Mouse (Mus musculus) layer of hippocampus, adult 2 months (tissue): ENCODE measurements around the gene Plpp7. TPM values are rescaled to one million over a fixed set of nuclear protein-coding genes. Genes with fewer than 3 reads are reported as not detected.

Experiments
- DNase-seq, 2 experiments: peaks; one replicate each; pipeline ENCODE4 v3.0.0; 2022; ENCODE audit warnings: low spot score in 2 of 2
- H3K27ac ChIP-seq: fragments of 200-600 bp; 2 replicates; pipeline ENCODE4 v1.8.1; 2022
- H3K4me3 ChIP-seq: fragments of 200-600 bp; 2 replicates; pipeline ENCODE4 v1.8.1; 2022; ENCODE audit warnings: mild to moderate bottlenecking
- CTCF ChIP-seq: fragments of 200-600 bp; conservative IDR thresholded peaks from 2 replicates; pipeline ENCODE4 v1.8.1; 2022; ENCODE audit warnings: antibody characterized with exemption, mild to moderate bottlenecking, moderate library complexity
- long read RNA-seq, 2 experiments: library from polyadenylated mRNA; stranded (forward); transcript quantifications; one replicate each; pipeline ENCODE4 v2.0.0; 2021; ENCODE audit warnings: borderline mapping rate in 2 of 2
- total RNA-seq, 2 experiments: library from RNA; stranded (reverse); gene quantifications; 2 replicates each; pipeline ENCODE4 v1.2.3; 2021

Plpp7 gene
- total RNA-seq: 10 to 100 TPM; 20.2 to 21.8 TPM
- long read RNA-seq, experiment 1, transcript Plpp7-201 (2 exons, 1,947 nt): major isoform, 32 of 35 reads
- long read RNA-seq, experiment 1, partial matches to known transcripts: 0 of 35 reads
- long read RNA-seq, experiment 1, other reads (novel, unspliced or antisense): 3 of 35 reads
- long read RNA-seq, experiment 2, transcript Plpp7-201 (2 exons, 1,947 nt): major isoform, 51 of 60 reads
- long read RNA-seq, experiment 2, partial matches to known transcripts: 2 of 60 reads
- long read RNA-seq, experiment 2, other reads (novel, unspliced or antisense): 6 of 60 reads

DNA sequence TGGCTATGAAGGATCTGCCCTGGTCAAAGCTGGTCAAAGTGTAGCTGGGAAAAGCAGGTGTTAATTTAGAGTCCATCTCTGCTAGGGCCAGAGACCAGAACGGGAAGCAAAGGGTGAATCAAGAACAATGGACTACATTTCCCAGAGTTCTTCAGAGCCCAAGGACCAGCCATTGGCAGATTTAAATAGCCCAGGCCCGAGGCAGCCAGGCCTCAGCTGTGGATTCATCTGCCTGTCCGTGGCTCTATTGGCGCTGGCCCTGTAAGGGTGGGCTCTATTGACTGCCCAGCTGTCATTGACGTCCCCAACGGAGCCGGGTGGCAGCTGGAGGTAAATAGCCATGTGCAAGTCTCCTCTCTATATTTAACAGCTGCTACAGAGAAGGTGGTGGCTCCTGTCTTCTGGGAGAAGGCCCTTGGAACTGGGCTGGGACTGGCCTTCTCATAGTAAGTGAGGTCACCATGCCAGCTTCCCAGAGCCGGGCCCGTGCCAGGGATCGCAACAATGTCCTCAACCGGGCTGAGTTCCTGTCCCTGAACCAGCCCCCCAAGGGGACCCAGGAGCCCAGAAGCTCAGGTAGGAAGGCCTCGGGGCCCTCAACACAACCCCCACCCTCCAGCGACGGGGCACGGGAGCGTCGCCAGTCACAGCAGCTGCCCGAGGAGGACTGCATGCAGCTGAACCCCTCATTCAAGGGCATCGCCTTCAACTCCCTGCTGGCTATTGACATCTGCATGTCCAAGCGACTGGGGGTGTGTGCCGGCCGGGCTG, at the start of gene Plpp7:
Gene Plpp7, plus strand, starts transcription at position 178 of the 771 bp plus-strand sequence.
- peak within 1 kb of the TSS; percentile 94 for H3K27ac ChIP-seq
- DNase-seq: peak; percentile 80 to 84
- TF ChIP-seq CTCF: no peak
- H3K4me3 ChIP-seq: peak within 1 kb of the TSS; percentile 69

DNA sequence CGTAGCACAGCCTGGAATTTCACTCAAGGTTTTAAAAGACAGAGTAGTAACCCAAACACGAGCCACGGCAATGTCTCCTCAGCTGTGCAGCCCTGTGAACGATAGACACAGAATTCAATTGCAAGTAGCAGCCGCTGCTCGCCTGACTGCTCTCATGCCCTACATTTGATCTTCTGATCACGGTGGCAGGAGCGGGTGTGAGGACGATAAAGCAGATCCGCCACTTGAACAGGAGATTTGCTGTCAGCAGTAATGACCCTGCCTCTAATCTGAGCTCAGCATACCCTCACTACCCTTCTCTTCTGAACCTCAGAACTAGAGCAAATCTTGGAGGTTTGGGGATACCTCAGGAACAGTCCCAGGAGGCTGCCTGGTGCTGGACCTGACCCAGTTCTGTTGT, 49.3 kb upstream of the Plpp7 start:
- no peak for DNase-seq
- no peak overlapping the region for H3K4me3 ChIP-seq
- no peak overlapping the region for H3K27ac ChIP-seq
- TF ChIP-seq CTCF: no peak

DNA sequence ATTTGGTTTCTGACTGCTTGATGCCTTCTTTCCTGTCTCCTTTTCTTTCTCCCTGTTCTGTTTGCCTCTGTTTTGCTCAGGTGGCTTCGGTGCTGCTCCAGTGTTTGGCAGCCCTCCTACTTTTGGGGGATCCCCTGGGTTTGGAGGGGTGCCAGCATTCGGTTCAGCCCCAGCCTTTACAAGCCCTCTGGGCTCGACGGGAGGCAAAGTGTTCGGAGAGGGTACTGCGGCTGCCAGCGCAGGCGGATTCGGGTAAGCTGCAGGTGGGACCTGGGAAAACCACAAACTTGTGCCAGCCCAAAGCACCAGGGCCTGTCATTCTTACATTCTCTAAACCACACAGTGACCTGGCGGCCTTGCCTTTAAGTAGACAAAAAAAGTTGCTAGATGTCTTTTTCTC, 48.0 kb upstream of the Plpp7 start:
- no peak overlapping the region for H3K4me3 ChIP-seq
- TF ChIP-seq CTCF: no peak
- H3K27ac ChIP-seq: no peak overlapping the region
- DNase-seq: no peak

DNA sequence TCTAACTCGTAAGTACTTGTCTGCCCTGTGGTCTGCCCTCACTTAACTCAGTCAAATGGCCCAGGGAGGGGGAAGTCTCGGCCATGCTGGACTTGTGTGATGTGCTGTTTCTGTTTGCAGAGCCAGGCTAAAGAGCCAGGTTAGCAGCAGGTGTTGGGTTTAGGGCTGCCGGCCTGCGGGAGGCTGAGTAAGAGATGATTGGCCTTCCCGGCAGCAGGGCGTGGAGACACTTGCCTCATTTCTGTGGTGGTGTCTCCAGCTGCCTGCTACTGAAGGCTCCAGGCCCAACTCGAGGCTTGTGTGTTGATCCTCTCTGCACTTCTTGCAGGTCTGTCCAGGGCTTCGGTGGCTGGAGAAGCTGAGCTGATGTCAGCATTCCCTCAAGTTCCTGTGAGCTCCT, 43.5 kb upstream of the Plpp7 start:
- no peak for DNase-seq
- Histone ChIP-seq H3K4me3 (no peak overlapping the region), H3K27ac (no peak overlapping the region)
- no peak for TF ChIP-seq CTCF

DNA sequence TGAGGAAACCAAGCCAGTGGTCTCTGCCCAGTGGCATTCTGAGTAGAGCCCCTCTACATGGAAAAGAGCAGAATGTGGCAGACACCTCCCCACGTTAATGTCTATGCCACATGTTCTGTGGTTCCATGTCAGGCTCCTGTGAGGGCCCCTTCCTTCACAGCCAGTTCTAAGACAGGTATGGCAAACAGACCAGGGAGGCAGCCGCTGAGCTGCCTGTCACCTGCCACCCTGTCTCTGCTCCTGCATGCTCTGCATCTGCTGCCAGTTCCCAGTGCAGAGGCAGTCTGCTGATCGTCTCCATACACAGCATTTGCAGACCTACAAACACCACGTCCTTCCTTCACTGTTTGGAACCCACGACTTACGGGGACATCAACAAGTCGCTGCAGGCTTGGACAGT, 42.9 kb upstream of the Plpp7 start:
- no peak for TF ChIP-seq CTCF
- Histone ChIP-seq H3K27ac (no peak overlapping the region), H3K4me3 (no peak overlapping the region)
- no peak for DNase-seq

DNA sequence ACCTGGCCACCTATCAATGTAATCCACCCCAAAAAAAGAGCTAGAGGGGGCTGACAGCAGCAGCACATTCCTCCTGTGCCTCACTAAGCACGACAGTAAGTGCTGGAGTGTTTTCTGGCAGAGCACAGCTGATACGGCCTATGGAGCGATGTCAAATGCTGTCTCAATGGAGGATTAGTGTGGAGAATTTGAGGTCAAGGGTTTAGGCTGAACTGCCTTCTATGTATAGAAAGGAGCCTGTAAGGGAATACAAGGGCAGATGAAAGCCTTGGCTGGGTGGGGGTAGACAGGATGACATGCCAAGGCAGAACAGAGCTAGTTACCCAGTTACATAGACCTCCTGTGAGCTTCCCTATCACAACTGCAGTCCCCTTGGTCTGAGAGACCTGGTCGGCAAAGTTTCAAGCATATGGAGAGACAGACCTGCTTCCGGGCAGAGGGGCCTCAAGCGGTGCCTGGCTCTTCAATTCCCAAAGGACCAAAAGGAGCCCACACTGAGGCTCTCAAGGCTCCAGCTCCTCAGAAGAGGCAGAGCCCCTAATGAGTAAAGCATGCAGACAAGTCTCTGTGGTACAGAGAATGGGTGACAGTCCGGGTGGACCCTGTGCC, 39.9 kb upstream of the Plpp7 start:
- DNase-seq: no peak
- TF ChIP-seq CTCF: no peak
- H3K27ac ChIP-seq: no peak overlapping the region
- H3K4me3 ChIP-seq: no peak overlapping the region

DNA sequence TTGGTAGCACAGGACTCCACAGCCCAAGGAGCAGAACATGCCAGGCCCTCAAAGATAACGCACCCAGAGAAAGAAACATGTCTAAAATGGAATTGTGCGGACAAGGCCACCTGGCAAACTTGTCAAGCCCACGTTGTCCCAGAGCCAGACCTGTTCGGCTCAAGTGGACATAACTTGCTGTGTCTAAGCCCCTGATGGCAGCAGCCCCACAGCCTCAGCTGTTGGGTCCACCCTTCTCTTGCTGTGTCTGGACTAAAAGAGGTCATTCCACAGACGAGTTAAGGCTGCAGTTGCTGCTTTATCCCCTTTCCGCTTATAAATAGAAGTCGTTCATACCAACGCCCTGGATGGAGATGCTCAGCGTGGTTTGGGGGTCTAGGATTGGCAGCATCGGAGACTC, 38.8 kb upstream of the Plpp7 start:
- no peak for TF ChIP-seq CTCF
- H3K4me3 ChIP-seq: no peak overlapping the region
- H3K27ac ChIP-seq: no peak overlapping the region
- no peak for DNase-seq

DNA sequence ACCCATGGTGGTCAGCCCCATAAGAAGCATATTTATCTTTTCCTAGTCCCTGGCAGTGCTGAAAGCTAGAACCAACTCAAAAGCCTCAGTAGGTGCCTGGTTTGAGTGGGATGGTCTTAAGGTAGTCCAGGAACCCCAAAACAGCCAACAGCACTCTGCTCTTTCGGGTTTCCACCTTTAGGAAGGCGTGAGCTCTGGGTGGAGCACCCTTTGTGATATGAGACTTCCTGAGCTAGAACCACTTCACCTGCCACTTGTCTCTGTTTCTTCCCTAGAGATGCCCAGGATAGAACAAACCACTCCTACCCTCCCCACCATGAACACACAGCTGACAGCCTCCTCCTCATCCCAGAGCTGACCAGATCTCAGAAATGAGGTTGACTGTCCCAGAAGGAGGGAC, 38.0 kb upstream of the Plpp7 start:
- TF ChIP-seq CTCF: no peak
- DNase-seq: no peak
- no peak overlapping the region for H3K27ac ChIP-seq
- H3K4me3 ChIP-seq: no peak overlapping the region

DNA sequence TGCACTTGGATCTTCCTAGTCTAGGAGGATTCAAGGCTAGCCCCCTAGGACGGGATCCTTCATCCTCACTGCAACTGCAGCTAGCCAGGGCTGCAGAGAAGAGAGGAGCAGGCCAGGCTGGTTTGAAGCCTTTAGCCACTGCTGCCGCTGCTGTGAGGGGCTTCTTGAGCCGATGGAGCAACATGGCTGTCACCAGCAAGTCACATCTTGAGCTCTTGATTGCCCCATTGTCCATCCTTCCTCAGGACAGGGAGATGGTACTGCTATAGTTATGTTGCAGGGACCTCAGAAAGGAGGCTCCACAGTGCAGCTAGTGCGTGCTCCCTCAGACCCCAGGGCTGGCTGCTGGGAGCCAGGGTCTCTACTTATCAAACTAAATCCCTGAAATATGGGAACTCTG, 37.5 kb upstream of the Plpp7 start:
- no peak for DNase-seq
- H3K4me3 ChIP-seq: no peak overlapping the region
- TF ChIP-seq CTCF: no peak
- no peak overlapping the region for H3K27ac ChIP-seq

DNA sequence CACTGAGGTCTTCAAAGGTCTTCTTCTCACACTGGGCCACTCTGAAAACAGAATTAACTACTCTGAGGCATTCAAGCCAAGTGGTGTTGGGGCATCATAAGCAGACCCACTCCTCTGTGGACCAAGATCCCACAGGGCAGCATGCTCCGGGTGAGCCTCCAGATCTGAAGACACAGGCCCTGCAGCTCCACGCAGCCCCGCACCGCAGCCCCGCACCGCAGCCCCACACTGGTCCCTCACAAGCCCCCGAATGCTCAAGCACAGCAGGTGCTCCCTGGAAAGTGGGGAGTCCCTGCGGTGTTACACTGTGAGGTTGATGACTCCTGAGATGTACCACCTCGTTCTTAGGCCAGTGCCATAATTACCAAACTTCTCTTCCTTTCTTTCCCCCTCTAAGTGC, 37.1 kb upstream of the Plpp7 start:
- Histone ChIP-seq H3K4me3 (no peak overlapping the region), H3K27ac (no peak overlapping the region)
- DNase-seq: no peak
- no peak for TF ChIP-seq CTCF

DNA sequence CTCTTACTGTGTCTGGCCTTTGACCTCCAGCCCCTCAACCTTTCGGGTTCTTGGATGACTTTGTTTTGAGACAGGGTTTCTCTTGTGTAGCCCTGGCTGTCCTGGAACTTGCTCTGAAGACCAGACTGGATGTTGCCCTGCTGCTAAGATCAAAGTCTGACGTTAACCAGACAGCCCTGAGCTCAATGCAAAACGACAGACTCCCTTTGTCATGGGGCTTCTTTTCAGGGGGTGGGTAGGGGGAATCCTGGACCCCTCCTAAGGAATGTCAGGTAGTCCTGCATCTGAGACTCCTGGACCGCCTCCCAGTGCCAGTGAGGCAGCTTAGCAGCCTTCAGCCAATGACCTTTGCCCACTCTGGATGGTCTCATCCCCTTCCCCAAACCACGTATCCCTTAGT, 36.6 kb upstream of the Plpp7 start:
- Histone ChIP-seq H3K27ac (no peak overlapping the region), H3K4me3 (no peak overlapping the region)
- no peak for TF ChIP-seq CTCF
- no peak for DNase-seq

DNA sequence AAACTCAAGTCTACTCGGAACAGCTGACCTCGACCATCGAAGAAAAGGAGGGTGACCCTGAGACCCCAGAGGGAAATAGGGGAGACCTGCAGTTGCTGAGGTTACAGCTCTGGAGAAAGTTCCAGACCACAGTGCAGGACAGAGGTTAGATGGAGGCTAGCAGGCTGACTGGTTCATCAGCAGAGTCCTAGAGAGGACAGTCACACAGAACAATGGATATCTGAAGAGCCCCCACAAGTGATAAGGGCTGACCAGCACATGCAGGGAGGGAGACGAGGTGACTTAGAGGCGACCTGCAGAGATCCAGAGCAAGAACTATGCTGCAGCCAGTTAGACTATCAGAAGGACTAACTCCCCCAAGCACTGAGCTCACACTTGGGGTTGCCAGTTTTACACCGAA, 35.7 kb upstream of the Plpp7 start:
- no peak for TF ChIP-seq CTCF
- Histone ChIP-seq H3K27ac (no peak overlapping the region), H3K4me3 (no peak overlapping the region)
- DNase-seq: no peak

DNA sequence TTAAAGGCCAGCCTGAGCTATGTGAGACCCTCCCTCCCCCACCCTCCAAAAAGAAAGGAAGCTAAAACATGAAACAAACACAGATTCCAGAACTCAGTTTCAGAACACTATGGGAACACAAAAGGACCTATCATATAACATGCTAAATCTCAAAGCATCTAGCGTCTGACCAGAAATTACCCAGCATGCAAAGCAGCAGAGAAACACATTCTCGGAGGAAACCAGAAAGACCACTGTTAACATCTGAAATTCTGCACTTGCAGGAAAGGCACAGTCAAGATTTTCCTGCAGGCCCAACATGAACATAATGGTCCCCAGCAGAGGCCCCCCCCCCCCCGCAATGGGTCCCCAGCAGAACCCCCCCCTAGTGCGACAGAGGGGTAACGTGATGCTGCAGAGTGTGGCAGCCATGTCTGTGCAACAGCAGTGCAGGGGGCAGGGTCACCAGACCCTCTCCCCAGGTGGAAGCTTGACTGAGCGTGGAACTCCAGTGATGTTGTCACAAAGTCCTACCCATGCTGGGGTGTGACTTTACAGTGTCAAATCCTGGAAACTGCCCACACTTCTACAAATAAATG, 35.0 kb upstream of the Plpp7 start:
- Histone ChIP-seq H3K27ac (no peak overlapping the region), H3K4me3 (no peak overlapping the region)
- DNase-seq: no peak
- no peak for TF ChIP-seq CTCF
